Mouse (Mus musculus) forebrain, postnatal 0 days (tissue): ENCODE measurements around the gene Fam172a. TPM values are rescaled to one million over a fixed set of nuclear protein-coding genes. Genes with fewer than 3 reads are reported as not detected.
A peak's percentile ranks its signal among the peaks of the same experiment; 100 is the strongest.

ENCODE experiments used
- ATAC-seq: fragments of 200-750 bp; cut with Nextera tagmentation; 2 replicates; pipeline ENCODE4 v1.8.0; 2017; ENCODE audit warnings: mild to moderate bottlenecking, moderate library complexity
- DNase-seq: peaks from one replicate; pipeline ENCODE4 v3.0.0-alpha.2; 2015
- H3K27ac ChIP-seq: fragments of 300-500 bp; sonication (generic); 2 replicates; pipeline ENCODE4 v1.5.1; 2014; ENCODE audit warnings: low read depth, mild to moderate bottlenecking, antibody characterized with exemption, low read length, moderate library complexity, mixed read lengths
- H3K27me3 ChIP-seq: fragments of 300-500 bp; sonication (generic); 2 replicates; pipeline ENCODE4 v1.6.1; 2014; ENCODE audit warnings: mild to moderate bottlenecking, low read length, mixed read lengths; ENCODE audit not compliant: insufficient read depth
- H3K36me3 ChIP-seq: fragments of 300-500 bp; sonication (generic); 2 replicates; pipeline ENCODE4 v1.6.1; 2014; ENCODE audit warnings: mild to moderate bottlenecking, moderate library complexity; ENCODE audit not compliant: insufficient read depth
- H3K4me1 ChIP-seq: fragments of 300-500 bp; sonication (generic); 2 replicates; pipeline ENCODE4 v1.6.1; 2014; ENCODE audit warnings: antibody characterized with exemption; ENCODE audit not compliant: insufficient read depth
- H3K4me2 ChIP-seq: fragments of 300-500 bp; sonication (generic); 2 replicates; pipeline ENCODE4 v1.6.1; 2014; ENCODE audit warnings: low read depth, mild to moderate bottlenecking, moderate library complexity
- H3K4me3 ChIP-seq: fragments of 300-500 bp; sonication (generic); 2 replicates; pipeline ENCODE4 v1.5.1; 2014; ENCODE audit warnings: low read depth, low read length, mixed read lengths
- H3K9ac ChIP-seq: fragments of 300-500 bp; sonication (generic); 2 replicates; pipeline ENCODE4 v1.6.1; 2014; ENCODE audit warnings: mild to moderate bottlenecking
- H3K9me3 ChIP-seq: fragments of 300-500 bp; sonication (generic); 2 replicates; pipeline ENCODE4 v1.6.1; 2016; ENCODE audit warnings: low read length
- CTCF ChIP-seq: sonication (generic); IDR thresholded peaks from 2 replicates; pipeline ENCODE4 v1.5.1; 2016; ENCODE audit warnings: antibody characterized with exemption, control low read depth, low read depth
- WGBS: fragments of 180-500 bp; shearing (Covaris S2); extraction: QIAGEN DNeasy Blood & Tissue Kit; methylation state at CpG from one replicate; pipeline ENCODE4 v1.1.7; 2014; 5-methylcytosine and 5-hydroxymethylcytosine counted together
- polyA plus RNA-seq: library from polyadenylated mRNA; unstranded; fragments of >200 nt; fragmentation: Nextera tagmentation; extraction: Ambion mirVana; gene quantifications from 2 replicates; pipeline ENCODE4 v1.2.1, GENCODE M21; 2015
- total RNA-seq: library from RNA; depleted of rRNA; stranded (reverse); fragments of >200 nt; gene quantifications from 2 replicates; pipeline ENCODE4 v1.2.3, GENCODE M21; 2014

The Fam172a gene
- total and polyA plus RNA-seq, 2 experiments from 2014 or later: 38.6 to 51.7 TPM

DNA sequence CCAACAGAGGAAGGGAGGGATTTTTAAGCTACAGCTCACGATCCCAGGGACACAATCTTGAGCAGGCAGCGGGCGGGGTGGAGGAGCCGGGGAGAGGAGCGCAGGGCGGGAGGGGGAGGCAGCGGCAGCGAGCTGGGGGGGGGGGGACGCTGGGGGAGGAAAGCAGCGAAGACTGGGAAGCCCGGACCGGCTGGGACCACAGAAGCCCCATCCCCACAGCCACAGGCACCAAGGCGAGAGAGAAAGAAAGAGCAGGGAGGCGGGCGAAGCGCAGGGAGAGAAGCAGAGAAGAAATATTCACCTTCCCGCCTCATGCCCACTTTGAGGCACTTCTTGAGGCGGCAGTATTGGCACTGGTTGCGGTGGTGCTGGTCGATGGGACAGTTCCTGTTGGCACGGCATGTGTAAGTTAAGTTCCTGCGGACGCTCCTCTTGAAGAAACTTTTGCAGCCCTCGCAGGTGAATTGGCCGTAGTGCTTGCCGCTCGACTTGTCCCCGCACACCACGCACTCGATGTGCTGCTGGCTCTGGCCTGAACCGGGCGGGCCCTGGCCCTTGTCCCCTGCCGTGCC, 496.1 kb downstream of the Fam172a start:
- TF ChIP-seq CTCF: no peak
- under 1% methylated on average over 30 of the region's 33 CpGs for WGBS
- Histone ChIP-seq H3K36me3 (peaks cover 10% of the 10 kb centered on the region), H3K4me3 (peak overlapping the region; percentile 79), H3K27ac (peak overlapping the region; percentile 99), H3K9me3 (no peaks in the 10 kb centered on the region), H3K4me2 (peak overlapping the region; percentile 69), H3K4me1 (no peaks in the 10 kb centered on the region), H3K9ac (peak overlapping the region; percentile 91), H3K27me3 (no peaks in the 10 kb centered on the region)
- DNase-seq (peak; percentile 68), ATAC-seq (no peak)

DNA sequence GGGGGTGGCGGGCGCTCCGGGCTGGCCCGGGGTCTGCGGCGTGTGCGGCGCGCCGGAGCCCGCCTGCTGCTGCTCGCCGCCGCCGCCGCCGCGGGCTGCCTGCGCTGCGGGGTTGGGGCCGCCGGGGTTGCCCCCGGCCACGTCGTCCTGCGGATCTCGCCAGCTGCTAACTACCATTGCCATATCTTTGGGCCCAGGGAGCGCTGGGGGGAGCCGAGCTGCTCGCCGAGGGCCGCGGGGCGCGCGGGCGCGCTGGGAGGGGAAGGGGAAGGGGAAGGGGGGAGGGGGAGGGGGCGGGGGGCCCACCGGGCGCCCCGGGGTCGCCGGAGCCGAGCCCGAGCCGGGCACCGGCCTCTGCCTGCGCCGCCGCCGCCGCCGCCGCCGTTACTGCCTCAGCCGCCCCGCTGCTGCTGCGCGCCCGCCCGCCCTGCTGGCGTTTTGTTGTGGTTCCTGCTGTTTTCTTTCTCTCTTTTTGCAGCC, 496.6 kb downstream of the Fam172a start:
- no peak for TF ChIP-seq CTCF
- H3K27ac ChIP-seq: peak overlapping the region; percentile 99
- under 1% methylated on average over 40 of the region's 63 CpGs for WGBS

DNA sequence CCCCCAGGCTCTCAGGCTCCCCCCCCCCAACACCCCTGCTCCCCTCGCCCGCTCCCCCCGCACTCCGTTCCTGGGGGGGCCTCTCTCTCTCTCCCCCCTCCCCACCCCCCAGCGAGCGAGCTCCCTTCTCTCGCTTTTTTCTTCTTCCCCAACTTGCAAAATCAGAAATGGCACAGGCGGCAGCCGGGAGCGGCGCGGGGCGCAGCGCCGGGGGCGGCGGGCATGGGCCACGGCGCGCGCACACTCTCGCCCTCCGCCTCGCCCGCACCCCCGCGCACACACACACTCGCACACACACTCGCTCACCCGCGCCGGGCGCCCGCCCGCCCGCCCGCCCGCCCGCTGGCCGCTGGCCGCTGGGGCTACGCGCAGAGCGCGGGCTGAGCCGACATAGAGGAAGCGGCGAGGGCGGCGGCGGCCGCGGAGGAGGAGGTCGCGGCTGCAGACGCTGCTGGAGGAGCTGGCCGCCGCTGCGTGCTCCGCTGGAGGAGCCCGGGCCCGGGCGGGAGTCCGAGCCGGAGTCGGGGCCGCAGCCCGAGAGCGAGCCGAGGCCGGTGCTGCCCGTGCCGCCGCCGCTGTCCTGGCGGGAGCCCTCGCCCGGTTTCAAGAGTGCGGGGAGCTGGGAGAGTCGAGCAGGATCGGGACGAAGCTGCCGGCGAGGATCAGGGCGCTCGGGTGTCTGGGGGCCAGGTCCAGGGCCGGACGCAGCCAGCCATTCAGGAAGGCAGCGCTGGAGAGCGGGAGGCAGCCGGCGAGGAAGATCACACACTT, 497.2 kb downstream of the Fam172a start:
- DNase-seq: peak; percentile 67

More for the DNA sequence above, 496.6 kb downstream of the Fam172a start:
- Histone ChIP-seq H3K4me2 (peak overlapping the region; percentile 69), H3K4me1 (no peaks in the 10 kb centered on the region), H3K4me3 (peak overlapping the region; percentile 79), H3K9me3 (no peaks in the 10 kb centered on the region), H3K36me3 (peaks cover 10% of the 10 kb centered on the region), H3K27me3 (no peaks in the 10 kb centered on the region), H3K9ac (peak overlapping the region; percentile 91)
- ATAC-seq (0 out of 2 replicates have a peak, but pooled peaks have one; percentile 1), DNase-seq (no peak)

DNA sequence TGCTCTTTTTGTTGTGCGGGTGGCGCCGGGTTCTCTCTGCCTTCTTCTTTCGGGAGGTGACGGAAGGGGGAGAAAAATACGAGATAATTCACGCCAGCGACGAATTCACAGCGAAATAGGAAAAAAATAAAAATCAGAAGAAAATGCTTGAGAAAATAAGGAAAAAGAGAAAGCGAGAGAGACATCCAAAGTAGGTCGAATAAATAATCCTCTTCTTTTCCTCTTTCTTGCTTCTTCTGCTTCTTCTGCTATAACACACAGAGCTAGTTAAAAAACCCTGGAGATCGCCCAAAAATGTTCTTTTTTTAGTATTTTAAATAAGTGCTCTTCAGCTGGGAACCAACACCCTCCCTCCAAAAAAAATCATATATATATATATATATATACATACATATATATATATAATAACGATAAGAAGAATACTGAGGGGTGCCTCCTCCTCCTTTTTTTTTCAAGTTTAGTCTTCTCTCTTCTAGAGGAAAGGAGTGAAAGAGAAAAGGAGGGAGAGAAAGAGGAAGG, 497.9 kb downstream of the Fam172a start, which contains the start of gene Nr2f1:
TSS of gene Nr2f1 (minus strand) at position 116 of the 519 bp plus-strand sequence.
- peaks cover 8% of the 10 kb centered on the region for H3K36me3 ChIP-seq
- H3K9me3 ChIP-seq: no peaks in the 10 kb centered on the region
- TF ChIP-seq CTCF: no peak
- under 1% methylated on average over 14 of the region's 14 CpGs for WGBS
- H3K9ac ChIP-seq: peak within 1 kb of the TSS; percentile 91
- peak within 1 kb of the TSS; percentile 69 for H3K4me2 ChIP-seq
- no peaks in the 10 kb centered on the region for H3K27me3 ChIP-seq
- peak within 1 kb of the TSS; percentile 79 for H3K4me3 ChIP-seq
- ATAC-seq: no peak
- DNase-seq: peak; percentile 61
- peak within 1 kb of the TSS; percentile 99 for H3K27ac ChIP-seq
- no peaks in the 10 kb centered on the region for H3K4me1 ChIP-seq

More for the DNA sequence above, 497.2 kb downstream of the Fam172a start:
- H3K9me3 ChIP-seq: no peaks in the 10 kb centered on the region
- H3K27me3 ChIP-seq: no peaks in the 10 kb centered on the region
- peak overlapping the region; percentile 91 for H3K9ac ChIP-seq
- peak; percentile 18 for ATAC-seq
- H3K4me2 ChIP-seq: peak overlapping the region; percentile 69
- TF ChIP-seq CTCF: no peak
- no peaks in the 10 kb centered on the region for H3K4me1 ChIP-seq
- H3K27ac ChIP-seq: peak overlapping the region; percentile 99
- H3K4me3 ChIP-seq: peak overlapping the region; percentile 79
- peaks cover 10% of the 10 kb centered on the region for H3K36me3 ChIP-seq
- 2% methylated on average over 66 of the region's 92 CpGs for WGBS

DNA sequence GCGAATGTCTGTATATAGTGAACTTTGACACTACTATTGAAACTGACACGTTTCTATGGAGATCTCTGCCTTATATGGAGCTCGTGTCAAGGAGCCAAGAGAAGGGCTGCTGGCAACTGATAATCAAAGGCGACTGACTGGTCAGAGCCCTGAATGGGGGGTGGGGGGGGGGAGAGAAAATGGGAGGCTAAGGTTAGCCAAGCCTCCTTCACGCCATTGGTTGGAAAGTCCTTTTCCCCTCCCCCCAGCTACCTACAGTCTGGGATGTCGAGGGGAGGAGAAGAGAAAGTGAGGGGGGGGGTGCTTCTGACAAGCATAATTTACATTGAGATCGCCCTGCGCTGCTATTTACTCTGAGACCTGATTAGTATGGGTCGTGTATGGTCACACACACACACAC, 498.6 kb downstream of the Fam172a start:
- Histone ChIP-seq H3K9me3 (no peaks in the 10 kb centered on the region), H3K4me1 (no peaks in the 10 kb centered on the region), H3K4me3 (peak overlapping the region; percentile 79), H3K27me3 (no peaks in the 10 kb centered on the region), H3K4me2 (peak overlapping the region; percentile 69), H3K27ac (peak overlapping the region; percentile 99), H3K36me3 (peaks cover 1% of the 10 kb centered on the region; the same call in 1 of the 2 replicates), H3K9ac (peak overlapping the region; percentile 36)
- ATAC-seq (peak; percentile 10), DNase-seq (peak; percentile 87)
- no peak for TF ChIP-seq CTCF
- WGBS: under 1% methylated on average over 9 of the region's 9 CpGs

DNA sequence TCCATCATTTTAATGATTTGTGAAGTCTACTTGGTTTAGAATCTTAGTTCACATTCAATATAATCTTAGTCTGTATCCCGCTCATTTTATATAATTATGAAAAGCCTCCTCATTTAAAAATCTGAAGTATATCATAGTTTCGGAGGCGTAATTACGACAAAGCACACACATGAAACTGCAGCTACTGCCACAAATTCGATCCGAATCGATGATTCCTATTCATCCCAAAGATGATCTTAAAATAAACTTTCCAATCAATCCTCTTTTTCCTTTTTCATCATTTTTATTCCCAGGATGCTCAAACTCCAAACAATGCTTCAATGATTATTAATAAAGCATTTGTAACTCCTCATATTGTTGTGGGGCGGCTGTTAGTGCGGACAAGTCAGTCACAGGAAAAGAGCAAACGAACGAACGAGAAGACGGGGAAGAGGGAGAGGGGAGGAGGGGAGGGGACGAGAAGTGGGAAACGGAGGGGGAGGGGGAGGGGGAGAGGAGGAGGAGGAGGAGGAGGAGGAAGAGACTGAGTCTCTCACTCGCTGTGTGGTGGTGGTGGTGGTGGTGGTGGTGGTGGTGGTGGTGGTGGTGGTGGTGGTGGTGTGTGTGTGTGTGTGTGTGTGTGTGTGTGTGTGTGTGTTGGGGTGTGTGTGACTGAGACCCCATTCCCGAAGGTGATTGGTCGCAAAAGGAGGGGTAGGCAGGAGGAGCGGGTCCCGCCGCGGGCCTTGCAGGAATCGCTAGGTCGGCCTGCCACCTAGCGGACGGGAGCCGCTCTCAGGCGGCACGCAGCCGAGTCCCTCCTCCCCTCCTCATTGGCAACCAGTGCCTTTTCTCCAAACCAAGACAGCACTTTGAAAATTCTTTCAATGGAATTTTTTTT, 499.4 kb downstream of the Fam172a start:
- Histone ChIP-seq H3K4me2 (peak overlapping the region; percentile 69), H3K4me1 (no peaks in the 10 kb centered on the region), H3K9ac (peak overlapping the region; percentile 88), H3K27ac (peak overlapping the region; percentile 96), H3K36me3 (no peaks in the 10 kb centered on the region), H3K4me3 (peak overlapping the region; percentile 79), H3K27me3 (no peaks in the 10 kb centered on the region), H3K9me3 (no peaks in the 10 kb centered on the region)
- peak; percentile 96 for DNase-seq
- peak; percentile 86 for TF ChIP-seq CTCF
- ATAC-seq: peak; percentile 72
- under 1% methylated on average over 29 of the region's 30 CpGs for WGBS
